Mouse (Mus musculus) testis, adult 2 months (tissue): Measurements from ENCODE around the gene Sidt2.

Source experiments
- CTCF ChIP-seq: fragments of 200-500 bp; IDR thresholded peaks from 2 replicates; pipeline ENCODE4 v1.5.1; 2012; ENCODE audit warnings: low read depth, mild to moderate bottlenecking, inconsistent platforms, low read length, moderate library complexity; ENCODE audit not compliant: control insufficient read depth, insufficient read depth, insufficient replicate concordance
- POLR2A ChIP-seq: fragments of 200-500 bp; IDR thresholded peaks from 2 replicates; pipeline ENCODE4 v1.6.1; 2012; ENCODE audit warnings: low read depth, mild to moderate bottlenecking, inconsistent platforms, low read length, moderate library complexity; ENCODE audit not compliant: control insufficient read depth

DNA sequence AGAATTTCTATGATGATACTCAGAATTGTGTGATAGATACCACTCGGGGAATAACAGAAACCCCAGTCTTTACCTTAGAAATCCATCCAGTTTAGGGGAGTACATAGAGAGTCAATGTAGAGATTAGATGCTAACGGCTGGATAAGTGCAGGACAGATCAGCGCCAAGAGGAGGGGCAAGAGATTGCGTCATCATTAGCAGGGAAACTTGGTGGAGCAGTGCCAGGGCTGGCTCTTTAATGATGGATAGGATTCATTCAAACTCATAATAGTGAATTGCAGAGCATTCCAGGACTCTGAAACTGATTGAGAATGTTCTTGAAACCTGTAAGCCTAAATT is 30.1 kb upstream of the Sidt2 start:
- TF ChIP-seq CTCF: no peak
- no peak for TF ChIP-seq POLR2A
